Mouse (Mus musculus) liver, embryonic 12.5 days (tissue): Measurements from ENCODE around the gene Hmbs. TPM values are rescaled to one million over a fixed set of nuclear protein-coding genes. Genes with fewer than 3 reads are reported as not detected.
"Not testable (repeated sequence)": the region's sequence is repeated elsewhere in the genome, so short reads cannot be mapped to it uniquely, and the experiment has no call there.

ENCODE experiments used
- ATAC-seq: fragments of 200-750 bp; cut with Nextera tagmentation; 2 replicates; pipeline ENCODE4 v1.8.0; 2017; ENCODE audit warnings: moderate number of reproducible peaks, mild to moderate bottlenecking, moderate library complexity
- H3K27ac ChIP-seq: fragments of 300-500 bp; sonication (generic); 2 replicates; pipeline ENCODE4 v1.5.1; 2016; ENCODE audit warnings: mild to moderate bottlenecking
- H3K27me3 ChIP-seq: fragments of 300-500 bp; sonication (generic); replicated peaks from 2 replicates; pipeline ENCODE4 v1.6.1; 2016; ENCODE audit warnings: mild to moderate bottlenecking, moderate library complexity
- H3K36me3 ChIP-seq: fragments of 300-500 bp; sonication (generic); 2 replicates; pipeline ENCODE4 v1.6.1; 2016; ENCODE audit warnings: mild to moderate bottlenecking, moderate library complexity
- H3K4me1 ChIP-seq: fragments of 300-500 bp; sonication (generic); 2 replicates; pipeline ENCODE4 v1.6.1; 2016
- H3K4me2 ChIP-seq: fragments of 300-500 bp; sonication (generic); 2 replicates; pipeline ENCODE4 v1.6.1; 2016; ENCODE audit warnings: mild to moderate bottlenecking, moderate library complexity
- H3K4me3 ChIP-seq: fragments of 300-500 bp; sonication (generic); 2 replicates; pipeline ENCODE4 v1.5.1; 2016; ENCODE audit warnings: mild to moderate bottlenecking, moderate library complexity
- H3K9ac ChIP-seq: fragments of 300-500 bp; sonication (generic); 2 replicates; pipeline ENCODE4 v1.6.1; 2016; ENCODE audit warnings: mild to moderate bottlenecking, moderate library complexity
- H3K9me3 ChIP-seq: fragments of 300-500 bp; sonication (generic); replicated peaks from 2 replicates; pipeline ENCODE4 v1.6.1; 2016; ENCODE audit warnings: mild to moderate bottlenecking, moderate library complexity
- WGBS: fragments of 180-500 bp; shearing (Covaris S2); methylation state at CpG from one replicate; pipeline ENCODE4 v1.1.7; 2016; ENCODE audit not compliant: insufficient replicate concordance; 5-methylcytosine and 5-hydroxymethylcytosine counted together
- polyA plus RNA-seq: library from polyadenylated mRNA; unstranded; fragments of >200 nt; fragmentation: Nextera tagmentation; extraction: Ambion mirVana; gene quantifications from 2 replicates; pipeline ENCODE4 v1.2.1, GENCODE M21; 2016

Hmbs gene
- 1,354 and 1,355 TPM in 2 replicates for polyA plus RNA-seq

GRCm38 (mm10) chr9:44343781-44344421 lies at the start of gene Hmbs:
Gene Hmbs, minus strand, starts transcription at chr9:44344228.
- peak; percentile 83 for ATAC-seq
- H3K4me3 ChIP-seq, result peak within 1 kb of the TSS; percentile 93
- H3K4me1 ChIP-seq, result peaks cover 44% of the 10 kb centered on the region
- no peaks in the 10 kb centered on the region for H3K9me3 ChIP-seq
- no peaks in the 10 kb centered on the region for H3K27me3 ChIP-seq
- H3K27ac ChIP-seq, result peak within 1 kb of the TSS; percentile 100
- H3K36me3 ChIP-seq, result peaks cover 63% of the 10 kb centered on the region
- peak within 1 kb of the TSS; percentile 84 for H3K4me2 ChIP-seq
- peak within 1 kb of the TSS; percentile 98 for H3K9ac ChIP-seq
- WGBS, result under 1% methylated on average over 39 of the region's 39 CpGs

- peak; percentile 28; the same call in 1 of the 2 replicates for ATAC-seq
- 41% methylated on average over 4 of the region's 4 CpGs for WGBS
- Histone ChIP-seq H3K9ac (no peak overlapping the region), H3K4me2 (no peak overlapping the region), H3K4me1 (peaks cover 9% of the 10 kb centered on the region), H3K27ac (no peak overlapping the region), H3K27me3 (no peaks in the 10 kb centered on the region), H3K4me3 (no peak overlapping the region), H3K36me3 (peaks cover 62% of the 10 kb centered on the region), H3K9me3 (no peaks in the 10 kb centered on the region)
These were observed 47.4 kb upstream of the Hmbs start for GRCm38 (mm10) chr9:44391466-44391865.

DNA sequence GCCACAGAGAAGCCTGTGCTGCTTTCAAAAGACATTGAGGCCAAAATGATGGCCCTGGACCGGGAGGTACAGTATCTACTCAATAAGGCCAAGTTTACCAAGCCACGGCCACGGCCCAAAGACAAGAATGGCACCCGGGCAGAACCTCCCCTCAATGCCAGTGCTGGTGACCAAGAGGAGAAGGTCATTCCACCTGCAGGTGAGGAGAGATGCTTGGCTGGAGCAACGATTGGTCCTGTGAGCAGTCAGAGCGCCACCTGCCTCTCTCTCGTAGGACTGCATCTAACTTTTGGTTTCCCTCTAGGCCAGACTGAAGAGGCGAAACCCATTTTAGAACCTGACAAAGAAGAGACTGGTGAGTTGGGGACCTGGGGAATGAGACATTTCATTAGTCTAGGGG lies 45.2 kb upstream of the Hmbs start:
- H3K4me3 ChIP-seq, result no peak overlapping the region
- no peaks in the 10 kb centered on the region for H3K9me3 ChIP-seq
- H3K4me1 ChIP-seq, result no peaks in the 10 kb centered on the region
- H3K9ac ChIP-seq, result no peak overlapping the region
- ATAC-seq, result no peak
- H3K27ac ChIP-seq, result no peak overlapping the region
- H3K36me3 ChIP-seq, result peaks cover 84% of the 10 kb centered on the region
- H3K4me2 ChIP-seq, result no peak overlapping the region
- no peaks in the 10 kb centered on the region for H3K27me3 ChIP-seq
- 60% methylated on average over 8 of the region's 8 CpGs for WGBS

DNA sequence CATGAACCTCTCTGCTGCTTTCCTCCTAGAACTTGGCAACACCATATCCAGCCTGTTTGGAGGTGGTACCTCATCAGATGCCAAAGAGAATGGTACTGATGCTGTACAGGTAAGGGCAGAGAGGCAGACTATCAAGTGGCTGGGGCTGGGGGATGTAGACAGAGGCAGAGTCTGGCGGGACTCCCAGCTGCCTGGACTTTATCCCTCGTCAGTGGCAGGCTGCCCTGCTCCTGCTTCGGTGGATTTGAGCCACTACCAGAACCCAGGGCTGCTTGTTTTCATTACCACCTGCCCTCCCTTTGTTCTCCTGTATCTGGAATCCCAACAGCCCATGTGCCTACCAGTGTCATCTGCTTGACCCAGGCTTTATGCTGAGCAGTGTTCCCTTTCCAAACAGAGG lies 43.2 kb upstream of the Hmbs start:
- Histone ChIP-seq H3K27ac (no peak overlapping the region), H3K9me3 (no peaks in the 10 kb centered on the region), H3K9ac (no peak overlapping the region), H3K36me3 (peaks cover 98% of the 10 kb centered on the region), H3K4me1 (no peaks in the 10 kb centered on the region), H3K27me3 (no peaks in the 10 kb centered on the region), H3K4me3 (no peak overlapping the region), H3K4me2 (no peak overlapping the region)
- 73% methylated on average over 3 of the region's 3 CpGs for WGBS
- no peak for ATAC-seq

DNA sequence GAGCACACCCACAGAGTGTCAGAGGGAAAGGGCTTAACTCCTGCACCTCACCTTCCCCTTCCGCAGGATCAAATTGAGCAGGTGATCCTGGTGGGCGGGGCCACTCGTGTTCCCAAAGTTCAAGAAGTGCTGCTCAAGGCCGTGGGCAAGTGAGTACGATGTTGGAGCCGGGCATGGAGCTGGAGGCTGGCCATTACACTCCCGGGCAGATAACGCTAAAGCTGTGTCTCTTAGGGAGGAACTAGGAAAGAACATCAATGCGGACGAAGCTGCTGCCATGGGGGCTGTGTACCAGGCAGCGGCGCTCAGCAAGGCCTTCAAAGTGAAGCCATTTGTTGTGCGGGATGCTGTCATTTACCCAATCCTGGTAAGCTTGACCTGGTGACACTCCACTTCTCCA lies 40.6 kb upstream of the Hmbs start:
- Histone ChIP-seq H3K27me3 (no peaks in the 10 kb centered on the region), H3K4me1 (peaks cover 18% of the 10 kb centered on the region), H3K4me3 (no peak overlapping the region), H3K9me3 (no peaks in the 10 kb centered on the region), H3K36me3 (peaks cover 92% of the 10 kb centered on the region), H3K27ac (no peak overlapping the region), H3K9ac (no peak overlapping the region), H3K4me2 (no peak overlapping the region)
- no peak for ATAC-seq
- WGBS, result 89% methylated on average over 13 of the region's 13 CpGs

DNA sequence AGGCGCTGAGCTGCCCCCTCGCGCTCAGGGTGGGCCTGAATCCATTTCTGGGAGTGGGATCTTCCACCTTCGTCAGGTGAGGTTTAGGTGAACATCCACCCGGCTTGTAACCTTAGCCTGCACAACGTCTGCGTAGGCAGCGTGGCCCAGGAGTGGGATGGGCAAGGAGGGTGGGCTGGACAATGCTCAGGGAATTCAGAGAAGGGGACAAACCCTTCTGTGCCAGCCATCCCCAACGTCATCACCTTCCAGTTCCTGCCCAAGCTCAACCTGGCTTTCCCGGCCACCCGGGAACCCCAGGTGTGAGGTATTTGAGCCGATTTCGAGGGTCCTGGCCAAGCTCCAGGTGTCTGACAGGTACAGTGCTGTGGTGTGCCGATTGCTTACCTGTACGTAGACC lies 35.8 kb upstream of the Hmbs start:
- H3K4me3 ChIP-seq, result peak overlapping the region; percentile 79
- peaks cover 34% of the 10 kb centered on the region for H3K4me1 ChIP-seq
- 5% methylated on average over 15 of the region's 15 CpGs for WGBS
- H3K9ac ChIP-seq, result peak overlapping the region; percentile 86
- peak; percentile 8 for ATAC-seq
- no peaks in the 10 kb centered on the region for H3K27me3 ChIP-seq
- peak overlapping the region; percentile 92 for H3K4me2 ChIP-seq
- no peaks in the 10 kb centered on the region for H3K9me3 ChIP-seq
- peak overlapping the region; percentile 85 for H3K27ac ChIP-seq
- H3K36me3 ChIP-seq, result peaks cover 45% of the 10 kb centered on the region

DNA sequence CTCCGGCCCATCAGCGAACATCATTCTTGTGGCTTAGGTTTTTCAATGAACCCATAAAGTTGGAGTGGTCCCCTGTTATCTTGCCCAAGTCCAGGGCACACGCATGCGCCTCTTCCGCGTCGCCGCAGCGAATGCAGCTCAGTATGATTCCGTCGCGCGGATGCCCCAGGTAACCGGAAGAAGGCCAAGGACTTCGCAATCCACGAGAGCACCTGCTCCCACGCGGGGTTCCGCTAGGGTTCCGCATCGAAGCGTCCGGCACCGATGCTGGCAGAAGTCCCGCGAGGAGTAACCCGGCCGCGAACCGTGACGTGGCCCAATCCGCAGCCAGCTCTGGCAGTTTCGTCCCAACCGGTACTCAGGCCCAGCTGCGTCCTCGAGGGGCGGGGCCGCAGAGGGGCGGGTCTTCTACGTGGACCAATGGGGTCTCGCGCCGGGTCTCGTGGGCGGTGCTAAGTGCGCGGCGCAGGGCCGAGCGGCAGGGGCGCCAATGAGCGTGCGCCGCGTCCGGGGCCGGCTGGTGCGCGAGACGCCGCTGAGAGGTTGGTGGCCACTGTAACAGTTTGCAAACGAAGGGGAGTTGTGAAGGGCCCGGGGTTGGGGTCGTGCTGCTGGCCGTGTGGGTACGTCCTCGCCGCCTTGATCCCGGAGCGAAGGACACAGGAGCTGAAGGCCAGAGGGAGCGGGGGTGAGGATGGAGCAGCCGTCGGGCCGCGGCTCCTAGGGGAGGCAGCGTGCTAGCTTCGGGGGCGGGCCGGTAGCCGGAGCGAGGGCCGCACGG lies 35.2 kb upstream of the Hmbs start, which contains the start of gene Hyou1:
Gene Hyou1 (plus strand): TSS at position 437 of the 781 bp plus-strand sequence.
- Histone ChIP-seq H3K36me3 (peaks cover 38% of the 10 kb centered on the region), H3K27ac (peak within 1 kb of the TSS; percentile 85), H3K9me3 (no peaks in the 10 kb centered on the region), H3K4me1 (peaks cover 34% of the 10 kb centered on the region), H3K27me3 (no peaks in the 10 kb centered on the region), H3K4me3 (peak within 1 kb of the TSS; percentile 79), H3K4me2 (peak within 1 kb of the TSS; percentile 92), H3K9ac (peak within 1 kb of the TSS; percentile 86)
- WGBS, result under 1% methylated on average over 83 of the region's 83 CpGs
- peak; percentile 94 for ATAC-seq

- Histone ChIP-seq H3K9ac (peak overlapping the region; percentile 86), H3K4me2 (peak overlapping the region; percentile 92), H3K27me3 (no peaks in the 10 kb centered on the region), H3K9me3 (no peaks in the 10 kb centered on the region), H3K4me1 (peaks cover 42% of the 10 kb centered on the region), H3K36me3 (peaks cover 28% of the 10 kb centered on the region), H3K27ac (peak overlapping the region; percentile 85), H3K4me3 (peak overlapping the region; percentile 79)
- 39% methylated on average over 5 of the region's 5 CpGs for WGBS
- no peak for ATAC-seq
These were observed 34.2 kb upstream of the Hmbs start for GRCm38 (mm10) chr9:44378153-44378730.

GRCm38 (mm10) chr9:44377335-44377734 lies 33.3 kb upstream of the Hmbs start:
- not testable (repeated sequence) for H3K27ac ChIP-seq
- H3K4me2 ChIP-seq, result peak overlapping the region; percentile 92
- WGBS, result 60% methylated on average over 2 of the region's 2 CpGs

DNA sequence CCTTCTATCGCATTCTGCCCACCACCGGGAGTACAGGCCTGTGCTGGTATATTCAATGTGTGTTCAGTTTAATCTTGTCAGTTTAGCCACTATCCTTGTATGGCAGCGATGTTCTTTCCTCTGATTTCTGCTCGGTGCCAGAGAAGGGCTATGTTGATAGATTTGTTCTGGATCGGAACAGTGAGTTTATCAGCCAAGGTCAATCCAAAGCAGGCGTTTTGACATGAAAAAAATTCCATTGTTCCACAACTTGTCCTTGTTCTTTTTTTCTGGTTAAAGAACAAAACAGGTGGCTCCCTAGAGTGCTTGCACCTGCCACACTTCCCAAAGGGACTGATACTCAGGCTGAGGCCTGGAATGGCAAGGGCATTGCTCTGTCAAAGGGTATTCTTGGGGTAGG lies 32.1 kb upstream of the Hmbs start:
- Histone ChIP-seq H3K27me3 (no peaks in the 10 kb centered on the region), H3K4me3 (no peak overlapping the region), H3K4me1 (peaks cover 39% of the 10 kb centered on the region), H3K4me2 (no peak overlapping the region), H3K9ac (no peak overlapping the region), H3K36me3 (peaks cover 7% of the 10 kb centered on the region), H3K27ac (no peak overlapping the region), H3K9me3 (no peaks in the 10 kb centered on the region)
- WGBS, result 85% methylated on average over 6 of the region's 6 CpGs
- no peak for ATAC-seq

More at GRCm38 (mm10) chr9:44377335-44377734, 33.3 kb upstream of the Hmbs start:
- H3K27me3 ChIP-seq, H3K4me3 ChIP-seq, ATAC-seq, H3K9me3 ChIP-seq: not testable (repeated sequence)
- Histone ChIP-seq H3K4me1 (peaks cover 43% of the 10 kb centered on the region), H3K36me3 (peaks cover 19% of the 10 kb centered on the region), H3K9ac (peak overlapping the region; percentile 86; the same call in 1 of the 2 replicates)

- Histone ChIP-seq H3K4me2 (no peak overlapping the region), H3K27me3 (no peaks in the 10 kb centered on the region), H3K9me3 (no peaks in the 10 kb centered on the region), H3K36me3 (no peaks in the 10 kb centered on the region), H3K27ac (peak overlapping the region; percentile 27; the same call in 1 of the 2 replicates), H3K4me3 (no peak overlapping the region), H3K9ac (peak overlapping the region; percentile 9; the same call in 1 of the 2 replicates), H3K4me1 (peaks cover 20% of the 10 kb centered on the region)
- ATAC-seq, result 0 out of 2 replicates have a peak, but pooled peaks have one; percentile 42
These were observed 29.4 kb upstream of the Hmbs start for GRCm38 (mm10) chr9:44373386-44373785.

GRCm38 (mm10) chr9:44364480-44364879 lies 20.5 kb upstream of the Hmbs start:
- H3K4me2 ChIP-seq, result no peak overlapping the region
- H3K27ac ChIP-seq, result no peak overlapping the region
- H3K27me3 ChIP-seq, result no peaks in the 10 kb centered on the region
- 57% methylated on average over 3 of the region's 3 CpGs for WGBS
- ATAC-seq, result no peak
- H3K4me1 ChIP-seq, result peaks cover 16% of the 10 kb centered on the region
- H3K4me3 ChIP-seq, result no peak overlapping the region
- no peaks in the 10 kb centered on the region for H3K9me3 ChIP-seq
- H3K9ac ChIP-seq, result no peak overlapping the region
- H3K36me3 ChIP-seq, result peaks cover 6% of the 10 kb centered on the region
